Mouse (Mus musculus) left cerebral cortex, postnatal 36 days (tissue): ENCODE measurements around the gene Gm28845. TPM values are rescaled to one million over a fixed set of nuclear protein-coding genes. Genes with fewer than 3 reads are reported as not detected.

Experiments used
- DNase-seq, 2 experiments: peaks; one replicate each; pipeline ENCODE4 v3.0.0; 2021 to 2022; ENCODE audit warnings: low spot score in 2 of 2, mixed read lengths in 1 of 2
- intact Hi-C: fragments of 180-260 bp; cut with DNase I; formaldehyde crosslinking; loops from one replicate; pipeline ENCODE4 v1.15.1; 2025
- total RNA-seq, 2 experiments: library from RNA; stranded (reverse); gene quantifications; 2 replicates each; pipeline ENCODE4 v1.2.3; 2021

The Gm28845 gene
- under 1 TPM; 0.84 to 0.86 TPM for total RNA-seq

- intact Hi-C loops: no loop called here
- DNase-seq: no peak
Measured at GRCm38 (mm10) chr1:65119438-65119837, at the start of gene Gm28845. Gene Gm28845 (minus strand): TSS chr1:65119558.

GRCm38 (mm10) chr1:65167496-65167895, 48.1 kb upstream of the Gm28845 start:
- intact Hi-C loops: no loop called here
- DNase-seq: no peak

GRCm38 (mm10) chr1:65162210-65162609, 42.9 kb upstream of the Gm28845 start:
- intact Hi-C loops: loop anchor here (5.0 kb wide), 1 partner anchor 50 kb away; no protein-coding TSS in a partner anchor
- DNase-seq: no peak

GRCm38 (mm10) chr1:65156111-65156510, 36.8 kb upstream of the Gm28845 start:
- no peak for DNase-seq
- intact Hi-C loops: no loop called here

GRCm38 (mm10) chr1:65154814-65155213, 35.5 kb upstream of the Gm28845 start:
- intact Hi-C loops: no loop called here
- DNase-seq: no peak

- no peak for DNase-seq
- intact Hi-C loops: no loop called here
Measured at GRCm38 (mm10) chr1:65147971-65148370, 28.6 kb upstream of the Gm28845 start.

GRCm38 (mm10) chr1:65147326-65147725, 28.0 kb upstream of the Gm28845 start:
- intact Hi-C loops: no loop called here
- DNase-seq: no peak

GRCm38 (mm10) chr1:65146601-65147000, 27.2 kb upstream of the Gm28845 start:
- no peak for DNase-seq
- intact Hi-C loops: no loop called here

GRCm38 (mm10) chr1:65144783-65145182, 25.4 kb upstream of the Gm28845 start:
- intact Hi-C loops: no loop called here
- DNase-seq: no peak

GRCm38 (mm10) chr1:65137560-65137959, 18.2 kb upstream of the Gm28845 start:
- intact Hi-C loops: no loop called here
- DNase-seq: no peak

GRCm38 (mm10) chr1:65132833-65133232, 13.5 kb upstream of the Gm28845 start:
- intact Hi-C loops: no loop called here
- no peak for DNase-seq

- no peak for DNase-seq
- intact Hi-C loops: no loop called here
Measured at GRCm38 (mm10) chr1:65131671-65132070, 12.3 kb upstream of the Gm28845 start.

GRCm38 (mm10) chr1:65130226-65130625, 10.9 kb upstream of the Gm28845 start:
- DNase-seq: no peak
- intact Hi-C loops: no loop called here

GRCm38 (mm10) chr1:65129634-65130180, 10.3 kb upstream of the Gm28845 start:
- intact Hi-C loops: no loop called here
- no peak for DNase-seq

- intact Hi-C loops: no loop called here
- DNase-seq: peak; percentile 14 to 26
Measured at GRCm38 (mm10) chr1:65122574-65123372, 3.4 kb upstream of the Gm28845 start, which contains the start of gene D630023F18Rik. Gene D630023F18Rik (minus strand): TSS chr1:65123214.

GRCm38 (mm10) chr1:65118150-65118913, 1.0 kb downstream of the Gm28845 start:
- intact Hi-C loops: no loop called here

GRCm38 (mm10) chr1:65113536-65114172, 5.7 kb downstream of the Gm28845 start:
- intact Hi-C loops: loop anchor here (5.0 kb wide), 1 partner anchor 49 kb away; no protein-coding TSS in a partner anchor
- no peak for DNase-seq

More at GRCm38 (mm10) chr1:65118150-65118913, 1.0 kb downstream of the Gm28845 start:
- no peak for DNase-seq

- intact Hi-C loops: loop anchor here (1.0 to 5.0 kb wide), 2 partner anchors 49 to 67 kb away; no protein-coding TSS in a partner anchor
- no peak for DNase-seq
Measured at GRCm38 (mm10) chr1:65112807-65113196, 6.6 kb downstream of the Gm28845 start.

GRCm38 (mm10) chr1:65112031-65112806, 7.1 kb downstream of the Gm28845 start:
- DNase-seq: peak; percentile 36 to 47
- intact Hi-C loops: loop anchor here (1.0 to 5.0 kb wide), 2 partner anchors 50 to 68 kb away; no protein-coding TSS in a partner anchor
